Mouse (Mus musculus) right cerebral cortex, adult 2 months (tissue): ENCODE data around the gene Aatk.
A peak's percentile ranks its signal among the peaks of the same experiment; 100 is the strongest.

Experiments used
- DNase-seq, 2 experiments: peaks; one replicate each; pipeline ENCODE4 v3.0.0; 2021 to 2022; ENCODE audit warnings: low spot score in 2 of 2

Gene Aatk

DNA sequence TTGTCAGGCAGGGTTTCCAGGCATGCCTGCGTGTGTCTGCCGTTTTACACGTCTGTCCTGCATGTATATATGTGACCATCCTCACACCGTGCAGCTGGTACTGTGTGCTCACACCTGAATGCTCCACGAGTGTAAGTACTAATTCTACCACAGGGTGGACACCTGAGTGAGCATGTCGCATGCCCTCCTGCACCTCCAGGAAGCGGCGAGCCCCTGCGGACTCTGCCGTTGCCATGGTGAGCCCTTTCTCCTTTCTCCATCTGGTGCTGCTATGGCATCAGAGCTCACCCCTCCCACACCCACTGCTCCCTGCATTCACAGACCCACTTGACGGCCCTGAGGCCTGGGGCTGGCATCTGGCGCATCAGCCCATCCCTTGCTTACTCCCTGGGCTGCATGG is 24.1 kb downstream of the Aatk start:
- no peak for DNase-seq

DNA sequence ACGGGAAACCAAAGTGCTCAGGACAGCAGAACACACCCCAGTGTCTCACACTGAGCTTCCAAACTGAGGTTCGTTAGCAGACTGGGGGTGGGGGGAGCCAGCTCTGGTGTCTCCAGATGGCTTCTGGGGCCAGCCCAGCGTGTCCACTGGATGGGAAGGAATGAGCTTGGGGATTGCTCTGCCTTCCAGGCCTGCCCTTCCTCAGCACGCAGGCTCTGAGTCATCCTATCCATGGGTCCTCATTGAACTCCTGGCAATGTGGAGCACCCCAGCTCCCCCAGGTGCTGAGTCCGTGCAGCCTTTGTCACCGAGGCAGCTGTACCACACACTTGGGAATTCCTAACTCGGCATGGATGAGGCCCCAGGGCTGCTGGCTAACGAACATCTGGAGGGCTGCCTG is 24.8 kb downstream of the Aatk start:
- DNase-seq: no peak

DNA sequence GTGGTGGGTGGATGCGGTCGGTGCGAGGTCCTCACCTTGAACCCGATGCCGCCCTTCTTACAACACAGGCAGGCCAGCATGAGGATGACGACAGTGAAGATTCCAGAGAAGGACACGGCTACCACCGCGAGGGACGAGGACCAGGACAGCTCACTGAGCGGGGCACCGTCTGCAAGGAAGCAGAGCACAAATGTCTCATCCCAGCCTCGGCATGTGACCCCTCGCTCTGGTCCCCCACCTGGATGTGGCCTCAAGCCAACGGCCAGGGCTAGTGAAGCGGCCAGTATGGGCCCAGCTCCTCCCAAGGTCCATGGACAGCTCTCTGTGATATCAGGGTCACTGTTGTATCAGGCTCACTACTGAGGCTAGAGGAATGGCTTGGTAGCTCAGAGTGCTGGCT is 25.6 kb downstream of the Aatk start:
- DNase-seq: no peak

DNA sequence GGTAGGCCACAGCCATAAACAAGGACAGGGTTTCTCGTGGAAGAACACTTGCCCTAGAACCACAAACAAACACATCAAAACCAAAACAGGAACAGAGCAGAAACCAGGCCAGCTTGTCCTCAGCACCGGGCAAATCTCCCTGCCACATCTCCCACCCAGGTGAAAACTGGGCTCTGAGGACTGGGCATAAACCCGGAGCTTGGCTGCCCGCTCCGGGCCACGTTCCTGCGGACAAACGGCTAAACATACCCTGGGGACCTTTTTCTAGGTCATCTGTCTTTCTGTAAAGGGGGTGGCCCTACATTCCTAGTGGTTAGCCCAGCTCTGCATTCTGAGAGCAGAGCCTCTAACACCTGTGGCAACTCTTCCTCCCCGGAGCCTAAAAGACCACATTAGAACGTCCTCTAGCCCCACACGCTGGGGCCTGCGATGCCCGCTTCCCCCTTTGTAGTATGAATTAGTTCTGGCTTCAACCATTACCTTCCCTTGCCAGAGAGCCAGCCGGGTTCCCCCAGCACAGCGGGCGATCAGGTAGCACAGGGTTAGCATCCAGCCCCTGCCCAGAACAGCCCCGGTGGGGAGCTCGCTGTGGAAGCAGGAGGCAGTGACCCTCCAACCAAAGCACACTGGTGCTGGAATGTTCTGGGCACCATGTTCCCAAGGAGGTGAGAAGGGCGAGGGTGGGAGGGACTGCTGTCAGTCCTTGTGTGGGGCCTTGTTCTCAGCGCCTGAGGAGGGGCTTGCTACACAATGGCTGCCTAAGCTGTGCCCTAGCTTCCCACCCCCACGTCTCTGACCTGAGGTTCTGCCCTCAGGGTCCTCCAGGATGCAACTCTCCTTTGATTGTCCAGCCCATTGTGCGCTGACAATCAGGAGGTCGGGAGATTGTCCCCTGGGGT is 27.2 kb downstream of the Aatk start:
- DNase-seq: no peak

DNA sequence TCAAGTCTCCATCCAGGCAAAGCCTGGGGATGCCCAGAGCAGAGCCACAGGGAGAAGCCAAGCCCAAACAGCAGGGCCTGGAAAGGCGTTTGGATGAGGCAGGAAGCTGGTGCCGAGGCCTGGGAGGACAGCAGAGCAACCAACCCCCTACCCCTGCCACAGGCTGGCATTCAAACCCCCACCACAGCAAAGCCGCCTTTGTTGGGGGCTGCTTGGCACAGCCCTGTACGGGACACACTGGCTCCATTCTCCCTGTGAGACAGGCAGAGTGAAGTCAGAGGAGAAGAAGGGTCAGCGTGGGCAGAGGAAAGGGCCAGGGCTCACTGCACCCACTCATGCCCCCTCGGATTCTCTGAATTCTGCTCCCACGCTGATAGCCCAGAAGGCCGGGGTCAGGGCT is 30.0 kb downstream of the Aatk start:
- DNase-seq: no peak

DNA sequence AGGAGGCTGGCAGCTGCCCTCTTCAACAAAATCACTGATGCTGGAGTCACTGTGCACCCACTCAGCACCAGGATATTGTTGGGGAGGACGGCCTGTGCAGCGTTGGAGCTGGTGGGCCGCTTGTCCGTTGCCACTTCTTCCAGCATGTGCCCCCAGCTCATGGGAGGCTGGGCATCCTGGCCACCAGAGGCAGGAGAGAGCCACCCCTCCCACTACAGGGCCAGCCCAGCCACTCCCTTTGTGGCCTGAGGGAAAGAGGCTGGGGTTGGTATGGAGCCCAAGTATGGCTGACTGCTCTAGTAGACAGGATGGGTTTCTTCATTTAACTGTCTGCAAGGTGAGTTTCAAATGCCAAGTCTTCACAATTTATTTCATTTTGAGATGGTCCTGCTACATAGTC is 32.2 kb downstream of the Aatk start:
- no peak for DNase-seq

DNA sequence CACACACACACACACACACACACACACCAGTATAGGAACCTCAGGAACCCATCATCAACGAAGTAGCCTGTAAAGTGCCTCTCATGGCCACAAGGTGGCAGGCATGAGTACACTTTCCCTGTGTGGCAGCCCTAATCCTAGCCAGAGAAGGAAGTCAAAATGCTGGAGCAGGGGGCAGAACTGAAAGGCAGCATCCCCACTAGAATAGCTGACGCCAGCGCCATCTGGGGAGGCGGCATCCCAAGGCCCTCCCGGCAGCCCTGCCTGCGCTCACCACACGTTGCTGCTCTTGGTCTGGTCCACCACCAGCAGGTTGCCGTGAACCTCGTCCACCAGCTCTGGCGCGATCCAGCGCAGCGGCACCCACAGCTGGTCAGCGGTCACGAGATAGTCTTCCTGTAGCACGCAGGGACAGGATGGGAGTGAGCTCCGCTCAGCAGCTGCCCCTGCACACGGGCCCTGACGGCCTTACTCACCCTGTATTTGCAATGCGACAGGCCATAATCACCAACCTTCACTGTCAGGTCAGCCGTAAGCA is 33.7 kb downstream of the Aatk start:
- peak; percentile 90 to 92 for DNase-seq

DNA sequence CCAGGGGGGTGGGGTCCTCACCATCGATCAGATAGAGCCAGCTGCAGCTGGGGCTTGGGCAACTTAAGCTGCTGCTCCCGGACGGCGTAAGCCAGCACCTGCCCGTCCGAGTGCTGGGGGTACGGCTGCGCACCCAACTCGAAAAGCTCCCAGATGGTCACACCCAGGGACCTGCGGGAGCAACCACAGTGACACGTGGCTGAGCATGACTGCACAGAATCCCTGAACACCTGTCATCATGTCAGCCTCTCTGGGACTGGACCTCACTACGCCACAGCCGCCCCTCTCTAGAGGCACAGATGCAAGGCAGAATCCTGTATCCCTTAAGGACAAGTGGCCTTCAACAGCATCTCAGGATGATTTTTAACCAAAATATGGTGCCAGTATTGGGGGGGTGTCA is 34.3 kb downstream of the Aatk start:
- DNase-seq: no peak

DNA sequence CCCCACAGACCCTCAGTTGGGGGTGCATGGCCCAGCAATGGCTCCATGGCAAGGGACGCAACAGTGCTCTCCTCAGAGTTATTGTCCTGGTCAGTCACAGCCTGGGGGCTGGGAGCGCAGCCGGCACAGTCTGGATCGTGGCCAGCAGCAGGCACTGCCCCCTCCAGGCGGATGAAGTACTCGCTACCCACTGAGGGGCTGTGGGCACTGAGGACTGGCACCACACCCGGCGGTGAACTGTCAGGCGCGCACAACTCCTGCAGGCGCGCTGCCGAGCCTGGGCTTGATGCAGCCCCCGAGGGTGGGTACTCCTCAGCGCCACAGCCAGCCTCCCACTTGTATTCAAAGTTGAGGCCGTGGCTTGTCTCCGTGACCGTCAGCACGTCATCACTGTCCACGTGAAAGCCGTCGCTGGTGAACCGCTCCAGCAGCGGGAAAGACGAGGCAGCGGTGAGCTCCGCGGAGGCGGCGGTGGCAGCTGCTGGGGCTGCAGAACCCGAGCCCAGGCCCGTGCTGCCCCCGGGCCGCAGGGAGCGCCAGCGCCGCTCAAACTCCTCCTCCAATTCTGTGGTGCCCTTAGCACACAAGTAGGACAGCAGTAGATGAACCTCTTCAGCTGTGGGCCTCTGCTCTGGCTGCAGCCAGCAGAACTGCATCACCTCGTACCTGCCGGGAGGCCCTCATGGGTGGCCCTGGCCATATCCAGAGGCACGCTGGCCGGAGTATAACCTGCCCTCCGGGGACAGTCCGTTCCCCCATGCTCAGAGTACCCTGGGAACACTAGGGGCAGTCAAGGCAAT is 35.0 kb downstream of the Aatk start:
- no peak for DNase-seq

DNA sequence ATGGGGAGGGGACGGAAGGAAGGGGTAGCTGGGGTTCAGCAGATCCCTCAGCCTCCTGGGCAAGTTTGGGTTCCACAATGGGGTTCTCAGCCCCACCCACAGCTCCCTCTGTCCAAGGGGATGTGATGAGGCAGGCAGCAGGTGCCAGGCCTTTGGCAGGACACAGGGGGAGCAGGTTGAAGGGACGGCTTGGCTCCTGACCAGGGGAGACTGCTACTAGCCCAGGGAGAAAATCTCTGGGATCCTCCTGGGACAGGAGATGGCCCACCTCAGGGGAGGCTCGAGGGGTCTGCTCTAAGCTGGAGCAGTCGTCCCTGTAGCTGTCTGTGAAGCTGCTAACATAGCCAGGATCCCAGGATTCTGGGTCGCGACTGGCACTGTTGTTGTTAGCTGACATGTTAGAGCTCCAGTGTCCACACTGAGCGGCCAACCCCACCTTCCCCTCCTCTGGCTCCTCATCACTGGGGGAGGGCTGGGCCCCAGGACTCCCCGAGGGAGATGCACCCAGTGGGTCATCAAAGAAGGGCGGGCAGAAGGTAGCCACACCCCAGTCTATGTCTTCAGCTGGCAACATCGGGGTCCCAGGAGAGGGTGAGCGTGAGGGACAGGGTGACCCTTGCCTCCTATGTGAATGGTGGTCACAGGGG is 35.7 kb downstream of the Aatk start:
- DNase-seq: no peak

DNA sequence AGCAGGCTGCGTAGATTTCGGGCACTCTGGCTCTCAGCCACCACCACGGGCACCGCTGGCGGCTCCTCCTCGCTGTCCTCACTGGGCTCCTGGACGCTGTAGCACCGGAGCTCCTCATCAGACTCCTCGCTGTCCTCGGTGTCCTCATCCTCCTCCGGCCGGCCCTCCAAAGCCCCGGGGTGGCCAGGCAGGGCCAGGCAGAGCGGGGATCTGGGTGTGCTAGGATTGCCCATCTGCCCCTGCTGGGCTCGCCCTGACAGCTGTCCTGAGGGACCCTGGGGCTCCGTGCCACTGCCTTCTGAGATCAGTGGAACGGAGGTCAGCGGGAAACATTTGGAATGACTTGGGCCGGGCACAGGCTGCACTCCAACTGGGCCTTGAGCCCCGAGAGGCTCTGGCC is 37.0 kb downstream of the Aatk start:
- DNase-seq: no peak

DNA sequence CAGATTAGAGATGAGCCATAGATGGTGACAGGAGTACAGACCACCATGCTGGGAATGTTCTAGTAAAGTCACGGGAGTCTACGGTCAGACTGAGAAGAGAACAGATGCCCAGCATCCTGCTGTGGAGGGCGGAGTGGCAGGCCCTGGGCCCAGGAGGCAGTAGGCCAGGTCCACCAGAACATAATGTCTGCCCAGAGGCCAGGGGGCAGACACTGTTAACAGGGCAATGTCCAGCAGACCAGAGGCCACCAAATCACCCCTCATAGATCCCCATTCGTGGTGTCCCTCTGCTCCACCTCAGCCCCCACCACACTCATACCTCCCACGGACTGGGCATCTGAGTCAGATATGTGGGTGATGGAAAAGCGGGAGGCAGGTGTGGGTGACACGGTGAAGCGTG is 38.0 kb downstream of the Aatk start:
- no peak for DNase-seq

DNA sequence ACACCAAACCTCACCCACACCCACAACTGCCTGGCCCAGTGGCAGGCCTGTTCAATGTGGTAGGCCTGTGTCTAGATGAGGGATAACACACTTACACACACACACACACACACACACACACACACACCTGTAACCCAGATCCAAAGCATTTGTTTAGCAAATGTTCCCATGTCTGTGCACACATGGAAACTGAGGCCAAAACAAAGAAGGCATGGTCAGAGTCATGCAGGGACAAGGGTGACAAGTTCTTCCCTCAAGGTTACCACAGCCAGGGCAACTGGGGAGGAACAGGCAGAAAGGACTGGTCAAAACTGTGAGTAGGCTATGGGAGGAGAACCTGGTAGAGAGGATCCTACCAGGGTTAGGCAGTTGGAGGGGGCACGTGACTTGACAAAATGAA is 38.5 kb downstream of the Aatk start:
- DNase-seq: no peak

DNA sequence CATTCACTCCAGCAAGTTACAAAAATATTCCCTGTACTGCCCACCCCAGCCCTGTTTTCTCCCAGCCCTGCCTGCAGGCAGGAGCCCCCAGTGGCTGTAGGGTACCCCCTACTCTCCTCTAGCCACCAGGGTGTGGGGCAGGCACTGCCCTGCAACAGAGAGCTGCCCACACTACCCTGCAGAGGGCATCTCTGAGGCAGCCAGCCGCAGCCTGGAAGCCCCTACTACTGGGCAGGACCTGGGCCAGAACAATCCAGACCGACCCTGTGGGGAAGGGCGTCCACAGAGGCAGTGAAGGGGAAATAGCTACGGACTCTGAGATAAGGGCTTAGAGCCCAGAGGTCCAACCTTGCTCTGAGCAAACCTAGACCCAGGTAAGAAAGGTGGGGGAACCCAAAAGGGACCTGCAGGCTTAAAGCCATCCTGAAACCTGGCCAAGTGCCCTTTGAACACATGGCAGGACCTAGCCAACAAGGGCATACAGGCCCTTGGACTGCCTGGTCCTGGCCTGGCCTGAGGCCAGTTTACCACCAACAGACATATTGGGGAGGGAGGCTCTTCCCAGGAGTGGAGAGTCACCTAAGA is 39.4 kb downstream of the Aatk start:
- no peak for DNase-seq

DNA sequence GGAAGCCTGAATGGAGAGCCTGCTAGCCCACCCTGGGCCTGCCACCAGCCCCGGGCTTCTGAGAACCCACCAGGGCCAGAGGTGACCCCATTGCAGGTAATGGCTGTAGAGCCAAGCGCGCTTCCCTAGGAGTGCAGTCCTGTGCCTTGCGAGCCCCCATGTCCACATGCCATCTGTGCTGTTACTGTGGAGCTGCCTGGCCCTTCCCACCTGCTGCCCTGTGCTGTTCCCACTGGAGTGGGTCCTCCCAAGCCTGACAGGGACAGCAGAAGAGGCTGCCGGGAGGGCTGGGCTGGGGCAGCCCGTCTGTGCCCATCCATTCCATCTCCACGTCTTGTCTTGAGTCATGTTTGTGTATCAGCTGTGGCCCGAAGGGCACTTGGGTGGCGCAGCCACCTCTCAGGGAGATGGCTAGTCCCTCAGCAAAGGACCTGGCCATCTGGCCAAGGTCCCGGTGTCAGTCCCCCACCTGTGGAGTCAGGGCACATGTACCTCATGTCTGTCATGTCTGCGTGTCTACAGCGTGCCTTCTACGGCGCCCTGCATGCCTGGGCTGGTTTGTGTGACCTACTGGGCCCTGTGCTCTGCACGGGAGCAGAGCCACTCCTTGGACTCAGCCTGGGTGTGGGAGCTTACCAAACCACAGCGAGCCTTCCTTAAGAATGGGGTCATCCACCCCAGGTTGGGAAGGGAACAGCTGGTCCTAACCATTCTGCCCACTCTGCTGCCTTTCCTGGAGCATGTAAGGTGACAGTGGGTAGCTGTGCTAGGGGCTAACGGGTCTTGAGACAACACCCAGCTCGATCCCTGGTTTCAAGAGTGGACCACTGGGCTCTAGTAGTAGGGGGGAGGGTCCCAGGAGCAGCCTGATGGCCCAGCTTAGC is 41.3 kb downstream of the Aatk start:
- DNase-seq: no peak

DNA sequence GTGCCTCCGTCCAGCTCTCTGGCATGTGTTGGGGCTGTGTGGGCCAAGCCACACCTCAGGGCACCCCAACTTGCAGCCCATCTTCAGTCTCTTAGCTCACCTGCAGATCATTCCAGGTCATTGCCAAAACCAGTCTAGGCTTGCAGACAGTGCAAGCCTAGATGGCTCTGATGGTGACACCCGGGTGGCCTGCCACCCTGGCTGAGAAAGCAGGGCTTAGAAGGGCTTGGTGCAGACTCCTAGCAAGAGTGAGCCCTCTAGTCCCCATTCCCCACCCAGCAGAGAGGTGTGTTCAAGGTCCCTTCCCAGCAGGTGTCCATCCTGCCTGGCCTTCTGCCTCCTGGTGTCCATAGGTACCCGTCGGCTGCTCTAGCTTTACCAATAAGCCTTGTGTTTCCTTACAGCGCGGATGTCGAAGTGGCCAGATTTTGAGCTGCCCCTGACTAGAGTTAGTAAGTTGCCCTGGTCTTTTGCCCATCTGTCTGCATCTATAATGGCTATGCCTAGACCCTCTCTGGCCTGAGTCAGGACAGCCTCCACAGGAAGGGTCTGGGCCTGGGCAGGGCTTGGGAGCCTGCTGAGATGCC is 44.2 kb downstream of the Aatk start:
- DNase-seq: no peak

DNA sequence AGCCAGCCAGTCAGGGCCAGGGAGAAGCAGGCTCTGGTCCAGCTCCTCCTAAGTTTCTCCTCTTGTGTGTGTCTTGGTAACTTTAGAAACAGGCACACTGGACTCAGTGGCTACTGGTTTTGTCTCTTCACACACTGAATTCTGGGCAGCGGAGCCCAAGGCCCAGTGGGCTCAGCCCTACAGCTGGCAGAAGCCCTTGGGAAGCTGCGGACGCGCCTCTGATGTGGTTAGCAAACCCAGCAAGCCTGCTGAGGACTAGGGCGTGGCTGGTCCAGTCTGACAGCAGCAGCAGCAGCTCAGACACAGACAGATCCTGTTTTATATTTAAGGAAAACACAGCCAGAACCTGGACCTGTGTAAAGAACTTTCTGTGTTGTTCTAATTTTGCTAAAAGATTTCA is 44.9 kb downstream of the Aatk start:
- no peak for DNase-seq

DNA sequence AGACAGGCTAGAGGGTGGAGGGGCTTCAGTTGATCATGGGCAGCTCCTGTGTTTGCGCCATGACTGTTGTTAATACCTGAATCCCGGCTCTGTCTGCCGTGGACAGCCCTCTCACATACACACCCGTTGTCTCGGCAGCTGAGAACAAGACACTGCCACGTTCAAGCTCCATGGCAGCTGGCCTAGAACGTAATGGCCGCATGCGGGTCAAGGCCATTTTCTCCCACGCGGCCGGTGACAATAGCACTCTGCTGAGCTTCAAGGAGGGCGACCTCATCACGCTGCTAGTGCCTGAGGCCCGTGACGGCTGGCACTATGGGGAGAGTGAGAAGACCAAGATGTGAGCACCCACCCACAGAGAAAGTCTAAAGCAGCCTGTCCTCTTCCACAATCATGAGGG is 49.6 kb downstream of the Aatk start:
- DNase-seq: no peak

DNA sequence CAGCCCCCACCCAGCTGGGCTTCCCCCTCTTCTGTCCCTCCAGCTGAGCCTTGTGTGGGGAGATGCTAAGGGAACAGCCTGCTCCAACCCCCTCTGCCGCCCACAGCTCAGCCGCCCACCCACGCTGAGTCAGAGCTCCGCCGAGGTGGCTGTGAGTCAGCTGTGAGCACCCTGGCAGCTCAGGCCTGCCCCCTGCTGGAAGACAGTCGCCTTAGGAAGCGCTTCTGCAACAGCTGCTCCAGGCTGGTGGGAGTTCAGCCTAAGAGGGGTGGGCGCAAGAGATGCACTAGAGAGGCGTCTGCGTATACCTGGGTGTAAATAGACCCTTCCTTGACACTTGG is 55.7 kb downstream of the Aatk start:
- DNase-seq: peak; percentile 97 to 99

DNA sequence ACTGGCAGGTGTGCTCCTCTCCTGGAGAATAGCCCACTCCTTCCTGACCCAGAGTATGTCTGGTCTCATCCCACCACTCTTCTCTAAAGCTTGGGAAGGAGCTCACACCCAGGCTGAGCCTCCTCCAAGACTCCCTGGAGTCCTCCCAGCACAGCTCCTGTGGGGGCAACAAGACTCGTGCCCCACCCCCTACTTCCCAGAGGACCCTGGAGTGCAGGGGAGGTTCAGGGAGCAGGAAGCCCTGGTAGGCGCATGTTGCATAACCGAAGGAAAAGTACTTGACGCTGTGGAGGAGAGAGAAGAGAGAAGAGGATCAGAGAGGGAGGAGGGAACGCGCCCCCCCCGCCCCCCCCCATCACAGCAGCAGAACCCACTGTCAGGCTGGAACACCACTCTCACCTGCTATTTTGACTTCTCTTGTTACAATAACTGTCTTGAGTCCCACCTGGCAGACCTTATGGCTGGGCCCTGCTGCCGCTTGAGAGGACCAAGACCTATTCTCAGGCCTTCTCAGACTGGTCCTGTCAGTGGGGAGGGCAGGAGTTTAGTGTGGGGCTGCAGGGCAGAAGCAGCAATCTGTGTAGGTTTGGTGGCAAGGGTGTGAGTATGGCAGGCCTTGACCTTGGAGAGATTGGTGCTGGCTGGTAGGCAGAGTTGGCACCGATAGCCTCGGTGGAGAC is 56.2 kb downstream of the Aatk start:
- DNase-seq: peak in 1 of 2 experiments; percentile 74
